In genomic region chr2:27561829-27562228, GRCm38 (mm10) we compare ENCODE assay signal across 21 mouse cellular contexts. TPM values are rescaled to one million over a fixed set of nuclear protein-coding genes. Genes with fewer than 3 reads are reported as not detected.
DNase-seq lines count a peak whose midpoint lies in the region; ATAC-seq and TF ChIP-seq lines count a peak whose summit lies in the region.
"Had no signal": no experiment of that assay in that cellular context is flagged by ENCODE, and none has a peak within 500 bp of the region (broad histone marks: within the 10 kb centered on the region; RNA-seq: fewer than 3 reads in every experiment).

No protein-coding gene starts in this region.

- H3K4me3 ChIP-seq in heart, adult 2 months = no peak overlapping the region
- no peak overlapping the region for H3K4me3 ChIP-seq in hindbrain, embryonic 15.5 days
- H3K4me3 ChIP-seq in hindbrain, embryonic 11.5 days (ENCODE audit: low read depth, low read length) = no peak overlapping the region
- no peak overlapping the region for H3K4me3 ChIP-seq in liver, embryonic 15.5 days (replicated peaks)
- no peak overlapping the region for H3K4me3 ChIP-seq in liver, embryonic 11.5 days (ENCODE audit: low read depth, low read length)
- no peak overlapping the region for H3K4me3 ChIP-seq in left cerebral cortex, adult 2 months
- H3K4me3 ChIP-seq: forebrain, embryonic 10.5 days; forebrain, embryonic 13.5 days; heart, embryonic 12.5 days; heart, embryonic 15.5 days had no signal

- peak; percentile 77 for DNase-seq in heart, adult 11 months
- DNase-seq in heart, adult 2 months = no peak
- no peak for DNase-seq in hindbrain, embryonic 11.5 days (ENCODE audit: low spot score)
- DNase-seq in liver, embryonic 11.5 days (ENCODE audit: low spot score) = no peak
- DNase-seq in left cerebral cortex, adult 2 months (ENCODE audit: extremely low spot score in 1 of 2, low spot score in 2 of 2) = no peak
- DNase-seq: adrenal gland, postnatal 10 days; adrenal gland, postnatal 36 days; cerebellum, adult 18-20 months; cerebellum, adult 9-10 months; cerebellum, postnatal 14 days; gastrocnemius, postnatal 10 days; gastrocnemius, postnatal 36 days; heart, postnatal 10 days; heart, postnatal 36 days had no signal

- peaks cover 3% of the 10 kb centered on the region; the same call in 1 of the 2 replicates for H3K4me1 ChIP-seq in heart, adult 2 months (ENCODE audit: control insufficient read depth, insufficient read depth, low read length)
- peaks cover 10% of the 10 kb centered on the region; the same call in 1 of the 2 replicates for H3K4me1 ChIP-seq in hindbrain, embryonic 15.5 days (replicated peaks)
- no peaks in the 10 kb centered on the region for H3K4me1 ChIP-seq in hindbrain, embryonic 11.5 days (replicated peaks; ENCODE audit: control insufficient read depth, insufficient read depth, low read length)
- peaks cover 3% of the 10 kb centered on the region for H3K4me1 ChIP-seq in liver, embryonic 15.5 days (replicated peaks)
- H3K4me1 ChIP-seq in liver, embryonic 11.5 days (replicated peaks; ENCODE audit: control insufficient read depth, insufficient read depth, low read length) = peaks cover 4% of the 10 kb centered on the region; the same call in 1 of the 2 replicates
- H3K4me1 ChIP-seq: forebrain, embryonic 13.5 days had no signal

- TF ChIP-seq EP300 in heart, adult 2 months (IDR thresholded peaks at IDR 0.05; ENCODE audit: insufficient read depth, low read depth, low read length) = no peak

- no peak for TF ChIP-seq CTCF in heart, adult 2 months (IDR thresholded peaks at IDR 0.05)
- no peak for TF ChIP-seq CTCF in left cerebral cortex, adult 2 months (IDR thresholded peaks at IDR 0.05)

- H3K4me2 ChIP-seq in hindbrain, embryonic 15.5 days = no peak overlapping the region
- H3K4me2 ChIP-seq in hindbrain, embryonic 11.5 days (replicated peaks; ENCODE audit: low read depth, low read length) = no peak overlapping the region
- no peak overlapping the region for H3K4me2 ChIP-seq in liver, embryonic 15.5 days
- H3K4me2 ChIP-seq in liver, embryonic 11.5 days = no peak overlapping the region
- H3K4me2 ChIP-seq: forebrain, embryonic 13.5 days; heart, embryonic 12.5 days; heart, embryonic 15.5 days had no signal

- H3K9ac ChIP-seq in heart, adult 2 months (ENCODE audit: low read depth, low read length) = no peak overlapping the region
- H3K9ac ChIP-seq in hindbrain, embryonic 15.5 days = no peak overlapping the region
- H3K9ac ChIP-seq in hindbrain, embryonic 11.5 days (ENCODE audit: low read depth, low read length) = no peak overlapping the region
- no peak overlapping the region for H3K9ac ChIP-seq in liver, embryonic 15.5 days
- H3K9ac ChIP-seq in liver, embryonic 11.5 days (ENCODE audit: low read depth, low read length) = no peak overlapping the region
- H3K9ac ChIP-seq: forebrain, embryonic 13.5 days; heart, embryonic 12.5 days; heart, embryonic 15.5 days had no signal

- 100% methylated on average over 3 of the region's 3 CpGs for WGBS in heart, adult 2 months
- 92% methylated on average over 3 of the region's 3 CpGs for WGBS in hindbrain, embryonic 15.5 days
- 82% methylated on average over 3 of the region's 3 CpGs for WGBS in hindbrain, embryonic 11.5 days
- WGBS in liver, embryonic 15.5 days (ENCODE audit: insufficient replicate concordance) = 79% methylated on average over 3 of the region's 3 CpGs
- 100% methylated on average over 3 of the region's 3 CpGs for WGBS in liver, embryonic 11.5 days

- peak; percentile 54; the same call in 1 of the 2 replicates for ATAC-seq in hindbrain, embryonic 15.5 days (ENCODE audit: low FRiP score, low read depth)
- ATAC-seq in hindbrain, embryonic 11.5 days (ENCODE audit: low FRiP score) = no peak
- no peak for ATAC-seq in liver, embryonic 15.5 days (ENCODE audit: insufficient read depth)
- no peak for ATAC-seq in liver, embryonic 11.5 days (replicated peaks; ENCODE audit: low FRiP score)
- ATAC-seq: forebrain, embryonic 13.5 days; forebrain, embryonic 16.5 days had no signal

- no peaks in the 10 kb centered on the region for H3K36me3 ChIP-seq in heart, adult 2 months (ENCODE audit: control insufficient read depth, insufficient read depth, low read length)
- H3K36me3 ChIP-seq in hindbrain, embryonic 15.5 days = no peaks in the 10 kb centered on the region
- no peaks in the 10 kb centered on the region for H3K36me3 ChIP-seq in hindbrain, embryonic 11.5 days (ENCODE audit: control insufficient read depth, insufficient read depth, low read length)
- H3K36me3 ChIP-seq in liver, embryonic 15.5 days (replicated peaks) = no peaks in the 10 kb centered on the region
- H3K36me3 ChIP-seq in liver, embryonic 11.5 days (ENCODE audit: control insufficient read depth, insufficient read depth, low read length) = no peaks in the 10 kb centered on the region
- H3K36me3 ChIP-seq: forebrain, embryonic 10.5 days; heart, embryonic 12.5 days; heart, embryonic 15.5 days had no signal

- H3K79me2 ChIP-seq in heart, adult 2 months (replicated peaks; ENCODE audit: control insufficient read depth, insufficient read depth, low read length) = no peaks in the 10 kb centered on the region

- no peaks in the 10 kb centered on the region for H3K9me3 ChIP-seq in hindbrain, embryonic 15.5 days
- no peaks in the 10 kb centered on the region for H3K9me3 ChIP-seq in hindbrain, embryonic 11.5 days (ENCODE audit: control insufficient read depth, low read length)
- no peaks in the 10 kb centered on the region for H3K9me3 ChIP-seq in liver, embryonic 15.5 days (replicated peaks)
- no peaks in the 10 kb centered on the region for H3K9me3 ChIP-seq in liver, embryonic 11.5 days (ENCODE audit: control insufficient read depth, low read length)
- H3K9me3 ChIP-seq: forebrain, embryonic 10.5 days; forebrain, embryonic 13.5 days; heart, embryonic 12.5 days; heart, embryonic 15.5 days had no signal

- no peaks in the 10 kb centered on the region for H3K27me3 ChIP-seq in heart, adult 2 months (ENCODE audit: control insufficient read depth, insufficient read depth, low read length)
- no peaks in the 10 kb centered on the region for H3K27me3 ChIP-seq in hindbrain, embryonic 15.5 days
- no peaks in the 10 kb centered on the region for H3K27me3 ChIP-seq in hindbrain, embryonic 11.5 days (ENCODE audit: control insufficient read depth, insufficient read depth, low read length)
- no peaks in the 10 kb centered on the region for H3K27me3 ChIP-seq in liver, embryonic 15.5 days
- no peaks in the 10 kb centered on the region for H3K27me3 ChIP-seq in liver, embryonic 11.5 days (replicated peaks; ENCODE audit: control insufficient read depth, insufficient read depth, low read length)

- H3K27ac ChIP-seq in heart, adult 2 months = no peak overlapping the region
- H3K27ac ChIP-seq in hindbrain, embryonic 15.5 days (replicated peaks) = no peak overlapping the region
- no peak overlapping the region for H3K27ac ChIP-seq in hindbrain, embryonic 11.5 days (ENCODE audit: low read depth, low read length)
- peak overlapping the region; percentile 57; the same call in 1 of the 2 replicates for H3K27ac ChIP-seq in liver, embryonic 15.5 days (replicated peaks)
- no peak overlapping the region for H3K27ac ChIP-seq in liver, embryonic 11.5 days (ENCODE audit: low read depth, low read length)
- no peak overlapping the region for H3K27ac ChIP-seq in left cerebral cortex, adult 2 months
- H3K27ac ChIP-seq: forebrain, embryonic 10.5 days; forebrain, embryonic 13.5 days; heart, embryonic 15.5 days had no signal

- TF ChIP-seq POLR2A in heart, adult 2 months (IDR thresholded peaks at IDR 0.05; ENCODE audit: insufficient read depth, low read depth, low read length) = no peak

- intact Hi-C loops in heart, adult 2 months (cut with DNase I) = loop anchor here (5.0 kb wide), 1 partner anchor 85 kb away; no protein-coding TSS in a partner anchor
- intact Hi-C loops in left cerebral cortex, adult 2 months (cut with DNase I) = no loop called here

RNA-seq across cellular contexts. Expression of gene Wdr5, which starts 46.9 kb away (rescaled TPM):
- 10 to 100 TPM; 24.0 to 24.8 TPM for total RNA-seq in heart, adult 2 months (2021)
- polyA plus RNA-seq in heart, adult 2 months (2012; rRNA removed) = 18.6 and 27.4 TPM in 2 replicates
- polyA plus RNA-seq in hindbrain, embryonic 15.5 days (2015; fragmentation: Nextera tagmentation; extraction: Ambion mirVana) = 44.2 and 45.9 TPM in 2 replicates
- polyA plus RNA-seq in hindbrain, embryonic 11.5 days (2014; fragmentation: Nextera tagmentation; extraction: Ambion mirVana) = 58.6 and 62.5 TPM in 2 replicates
- 26.2 and 27.5 TPM in 2 replicates for polyA plus RNA-seq in liver, embryonic 15.5 days (2015; fragmentation: Nextera tagmentation; extraction: Ambion mirVana)
- polyA plus RNA-seq in liver, embryonic 11.5 days (2014; fragmentation: Nextera tagmentation; extraction: Ambion mirVana) = 76.7 and 78.0 TPM in 2 replicates
- total RNA-seq in left cerebral cortex, adult 2 months (2021) = 10 to 100 TPM; 26.7 to 27.2 TPM

RNA-seq across cellular contexts. Expression of gene Brd3, which starts 54.4 kb away (rescaled TPM):
- 10 to 100 TPM; 27.0 to 28.7 TPM for total RNA-seq in heart, adult 2 months (2021)
- 12.5 and 13.1 TPM in 2 replicates for polyA plus RNA-seq in heart, adult 2 months (2012; rRNA removed)
- 109 and 132 TPM in 2 replicates for polyA plus RNA-seq in hindbrain, embryonic 15.5 days (2015; fragmentation: Nextera tagmentation; extraction: Ambion mirVana)
- 160 and 161 TPM in 2 replicates for polyA plus RNA-seq in hindbrain, embryonic 11.5 days (2014; fragmentation: Nextera tagmentation; extraction: Ambion mirVana)
- 22.5 and 22.9 TPM in 2 replicates for polyA plus RNA-seq in liver, embryonic 15.5 days (2015; fragmentation: Nextera tagmentation; extraction: Ambion mirVana)
- 111 and 113 TPM in 2 replicates for polyA plus RNA-seq in liver, embryonic 11.5 days (2014; fragmentation: Nextera tagmentation; extraction: Ambion mirVana)
- 10 to 100 TPM; 43.6 to 52.2 TPM for total RNA-seq in left cerebral cortex, adult 2 months (2021)
